Mouse (Mus musculus): Measurements from ENCODE around the gene Fstl3. TPM values are rescaled to one million over a fixed set of nuclear protein-coding genes. Genes with fewer than 3 reads are reported as not detected.

Fstl3 gene
- polyA plus RNA-seq, 1 experiment from 2014 or later: 0.58 TPM

Other genes with a start within 250 kb of the Fstl3 start
- gene Plpp2, start 243.5 kb upstream of the Fstl3 start, polyA plus RNA-seq (2015; fragmentation: Nextera tagmentation; extraction: Ambion mirVana): 19.9 and 20.0 TPM in 2 replicates
- gene Mier2, start 222.1 kb upstream of the Fstl3 start, polyA plus RNA-seq (2015; fragmentation: Nextera tagmentation; extraction: Ambion mirVana): 11.2 and 11.7 TPM in 2 replicates
- not detected in 2 replicates for gene Theg, start 189.9 kb upstream of the Fstl3 start, polyA plus RNA-seq (2015; fragmentation: Nextera tagmentation; extraction: Ambion mirVana)
- gene C2cd4c, start 163.2 kb upstream of the Fstl3 start, polyA plus RNA-seq (2015; fragmentation: Nextera tagmentation; extraction: Ambion mirVana): not detected in 2 replicates
- 0.28 and 0.29 TPM in 2 replicates for gene Shc2, start 139.4 kb upstream of the Fstl3 start, polyA plus RNA-seq (2015; fragmentation: Nextera tagmentation; extraction: Ambion mirVana)
- gene Odf3l2, start 131.5 kb upstream of the Fstl3 start, polyA plus RNA-seq (2015; fragmentation: Nextera tagmentation; extraction: Ambion mirVana): not detected in 2 replicates
- 0.24 and 0.27 TPM in 2 replicates for gene Madcam1, start 112.7 kb upstream of the Fstl3 start, polyA plus RNA-seq (2015; fragmentation: Nextera tagmentation; extraction: Ambion mirVana)
- 25.3 and 27.5 TPM in 2 replicates for gene Tpgs1, start 107.9 kb upstream of the Fstl3 start, polyA plus RNA-seq (2015; fragmentation: Nextera tagmentation; extraction: Ambion mirVana)
- 164 and 166 TPM in 2 replicates for gene Cdc34, start 95.1 kb upstream of the Fstl3 start, polyA plus RNA-seq (2015; fragmentation: Nextera tagmentation; extraction: Ambion mirVana)
- gene Gzmm, start 88.3 kb upstream of the Fstl3 start, polyA plus RNA-seq (2015; fragmentation: Nextera tagmentation; extraction: Ambion mirVana): 0.22 and 0.32 TPM in 2 replicates
- gene Bsg, start 72.8 kb upstream of the Fstl3 start, polyA plus RNA-seq (2015; fragmentation: Nextera tagmentation; extraction: Ambion mirVana): 903 and 946 TPM in 2 replicates
- gene Hcn2, start 60.6 kb upstream of the Fstl3 start, polyA plus RNA-seq (2015; fragmentation: Nextera tagmentation; extraction: Ambion mirVana): not detected in 2 replicates
- gene Polrmt, start 30.7 kb upstream of the Fstl3 start, polyA plus RNA-seq (2015; fragmentation: Nextera tagmentation; extraction: Ambion mirVana): 20.0 and 20.8 TPM in 2 replicates
- gene Fgf22, start 22.2 kb upstream of the Fstl3 start, polyA plus RNA-seq (2015; fragmentation: Nextera tagmentation; extraction: Ambion mirVana): not detected in 2 replicates
- 43.7 and 48.5 TPM in 2 replicates for gene Rnf126, start 10.3 kb upstream of the Fstl3 start, polyA plus RNA-seq (2015; fragmentation: Nextera tagmentation; extraction: Ambion mirVana)
- gene Prss57, start 13.7 kb downstream of the Fstl3 start, polyA plus RNA-seq (2015; fragmentation: Nextera tagmentation; extraction: Ambion mirVana): 2.6 and 3.2 TPM in 2 replicates
- gene Palm, start 16.3 kb downstream of the Fstl3 start, polyA plus RNA-seq (2015; fragmentation: Nextera tagmentation; extraction: Ambion mirVana): 7.1 and 7.4 TPM in 2 replicates
- gene Misp, start 43.7 kb downstream of the Fstl3 start, polyA plus RNA-seq (2015; fragmentation: Nextera tagmentation; extraction: Ambion mirVana): 0.25 and 0.75 TPM in 2 replicates
- gene Ptbp1, start 77.2 kb downstream of the Fstl3 start, polyA plus RNA-seq (2015; fragmentation: Nextera tagmentation; extraction: Ambion mirVana): 136 and 175 TPM in 2 replicates
- gene Prtn3, start 97.2 kb downstream of the Fstl3 start, polyA plus RNA-seq (2015; fragmentation: Nextera tagmentation; extraction: Ambion mirVana): 54.8 and 64.6 TPM in 2 replicates
- 5.7 and 5.8 TPM in 2 replicates for gene Plppr3, start 97.4 kb downstream of the Fstl3 start, polyA plus RNA-seq (2015; fragmentation: Nextera tagmentation; extraction: Ambion mirVana)
- gene Elane, start 109.0 kb downstream of the Fstl3 start, polyA plus RNA-seq (2015; fragmentation: Nextera tagmentation; extraction: Ambion mirVana): 47.1 and 59.3 TPM in 2 replicates
- not detected in 2 replicates for gene Cfd, start 113.6 kb downstream of the Fstl3 start, polyA plus RNA-seq (2015; fragmentation: Nextera tagmentation; extraction: Ambion mirVana)
- 16.9 and 19.0 TPM in 2 replicates for gene Med16, start 131.7 kb downstream of the Fstl3 start, polyA plus RNA-seq (2015; fragmentation: Nextera tagmentation; extraction: Ambion mirVana)
- gene Gm26602, start 133.6 kb downstream of the Fstl3 start, polyA plus RNA-seq (2015; fragmentation: Nextera tagmentation; extraction: Ambion mirVana): 11.3 TPM in 1 of 2 replicates, not detected in the other
- 0.19 and 0.28 TPM in 2 replicates for gene Kiss1r, start 139.7 kb downstream of the Fstl3 start, polyA plus RNA-seq (2015; fragmentation: Nextera tagmentation; extraction: Ambion mirVana)
- gene R3hdm4, start 143.9 kb downstream of the Fstl3 start, polyA plus RNA-seq (2015; fragmentation: Nextera tagmentation; extraction: Ambion mirVana): 63.0 and 63.8 TPM in 2 replicates
- 5.4 and 5.7 TPM in 2 replicates for gene Arid3a, start 149.8 kb downstream of the Fstl3 start, polyA plus RNA-seq (2015; fragmentation: Nextera tagmentation; extraction: Ambion mirVana)
- gene Wdr18, start 182.9 kb downstream of the Fstl3 start, polyA plus RNA-seq (2015; fragmentation: Nextera tagmentation; extraction: Ambion mirVana): 78.2 and 83.0 TPM in 2 replicates
- gene Grin3b, start 193.4 kb downstream of the Fstl3 start, polyA plus RNA-seq (2015; fragmentation: Nextera tagmentation; extraction: Ambion mirVana): 0.07 and 0.10 TPM in 2 replicates
- 8.2 TPM in 2 replicates for gene Tmem259, start 207.1 kb downstream of the Fstl3 start, polyA plus RNA-seq (2015; fragmentation: Nextera tagmentation; extraction: Ambion mirVana)
- gene Cnn2, start 211.3 kb downstream of the Fstl3 start, polyA plus RNA-seq (2015; fragmentation: Nextera tagmentation; extraction: Ambion mirVana): 45.8 and 49.6 TPM in 2 replicates
- 6.3 and 7.4 TPM in 2 replicates for gene Abca7, start 219.2 kb downstream of the Fstl3 start, polyA plus RNA-seq (2015; fragmentation: Nextera tagmentation; extraction: Ambion mirVana)
- gene Arhgap45, start 239.4 kb downstream of the Fstl3 start, polyA plus RNA-seq (2015; fragmentation: Nextera tagmentation; extraction: Ambion mirVana): 14.3 and 14.9 TPM in 2 replicates

Measured in liver, embryonic 13.5 days (tissue).